Comparison of ENCODE assay signal across 37 mouse cellular contexts in genomic region chr11:83536831-83537230, GRCm38 (mm10). TPM values are rescaled to one million over a fixed set of nuclear protein-coding genes. Genes with fewer than 3 reads are reported as not detected.
A peak's percentile ranks its signal among the peaks of the same experiment; 100 is the strongest.
DNase-seq lines count a peak whose midpoint lies in the region; ATAC-seq and TF ChIP-seq lines count a peak whose summit lies in the region.
"Had no signal": no experiment of that assay in that cellular context is flagged by ENCODE, and none has a peak within 500 bp of the region (broad histone marks: within the 10 kb centered on the region; RNA-seq: fewer than 3 reads in every experiment).

No protein-coding gene starts in this region.

- TF ChIP-seq CTCF in MEL (IDR thresholded peaks at IDR 0.05 in 2 of 3, conservative IDR thresholded peaks at IDR 0.05 in 1 of 3; ENCODE audit: control insufficient read depth in 1 of 3, insufficient read depth in 1 of 3, low read depth in 2 of 3, low read length in 3 of 3, poor library complexity in 1 of 3, severe bottlenecking in 1 of 3) = no peak
- no peak for TF ChIP-seq CTCF in lung, postnatal 0 days (IDR thresholded peaks at IDR 0.05)

- peak; percentile 18 for DNase-seq in MEL (ENCODE audit: low read depth, low spot score)
- DNase-seq in lung, postnatal 0 days (ENCODE audit: low spot score) = no peak
- DNase-seq: adrenal gland, postnatal 10 days; B cell, adult 2 months; cerebellum, adult 11-12 months; cerebellum, adult 8-10 months; cerebellum, postnatal 10 days; cerebellum, postnatal 36 days; embryo, embryonic 11 days; forebrain, postnatal 0 days; gastrocnemius, adult 2 months; gastrocnemius, postnatal 14 days; heart, adult 11 months had no signal

- no peaks in the 10 kb centered on the region for H3K79me2 ChIP-seq in MEL (ENCODE audit: control insufficient read depth, insufficient read depth, low read length, poor library complexity)

- ATAC-seq in megakaryocyte, adult 5-6 weeks (ENCODE audit: poor library complexity, severe bottlenecking) = no peak
- peak; percentile 39; the same call in 1 of the 2 replicates for ATAC-seq in megakaryocyte-erythroid progenitor cell, adult 5-6 weeks (replicated peaks; ENCODE audit: low FRiP score, low TSS enrichment, poor library complexity, severe bottlenecking)
- no peak for ATAC-seq in kidney, embryonic 16.5 days (ENCODE audit: low FRiP score, low TSS enrichment)
- no peak for ATAC-seq in lung, postnatal 0 days
- ATAC-seq in kidney, embryonic 14.5 days (ENCODE audit: low FRiP score, low TSS enrichment) = no peak
- ATAC-seq: activated CD4-positive, CD25-positive, alpha-beta regulatory T cell, adult 4 months; CD4-positive, CD25-positive, alpha-beta regulatory T cell, adult 4 months; forebrain, embryonic 14.5 days; forebrain, postnatal 0 days had no signal

- H3K36me3 ChIP-seq in megakaryocyte, embryonic 14.5 days (replicated peaks; ENCODE audit: low read length) = no peaks in the 10 kb centered on the region
- H3K36me3 ChIP-seq in MEL (ENCODE audit: control insufficient read depth in 1 of 2, insufficient read depth in 2 of 2, low read length in 2 of 2) = no peaks in the 10 kb centered on the region
- H3K36me3 ChIP-seq in kidney, embryonic 16.5 days (ENCODE audit: insufficient read depth, low read length) = no peaks in the 10 kb centered on the region
- no peaks in the 10 kb centered on the region for H3K36me3 ChIP-seq in lung, postnatal 0 days (ENCODE audit: insufficient read depth, low read length)
- no peaks in the 10 kb centered on the region for H3K36me3 ChIP-seq in kidney, embryonic 14.5 days (ENCODE audit: control insufficient read depth, insufficient read depth, low read length)
- H3K36me3 ChIP-seq: embryonic facial prominence, embryonic 15.5 days; hindbrain, embryonic 12.5 days; hindbrain, embryonic 15.5 days had no signal

- peak overlapping the region; percentile 62 for H3K4me3 ChIP-seq in megakaryocyte, embryonic 14.5 days (replicated peaks)
- no peak overlapping the region for H3K4me3 ChIP-seq in MEL (ENCODE audit: control insufficient read depth in 1 of 2, insufficient read depth in 1 of 2, low read depth in 2 of 2, low read length in 2 of 2)
- no peak overlapping the region for H3K4me3 ChIP-seq in kidney, embryonic 16.5 days (ENCODE audit: low read length)
- H3K4me3 ChIP-seq in lung, postnatal 0 days (ENCODE audit: low read depth, low read length) = no peak overlapping the region
- no peak overlapping the region for H3K4me3 ChIP-seq in kidney, embryonic 14.5 days (ENCODE audit: low read length)
- H3K4me3 ChIP-seq: embryonic facial prominence, embryonic 15.5 days; gastrocnemius, adult 2 months; hindbrain, embryonic 12.5 days; hindbrain, embryonic 15.5 days had no signal

- H3K27ac ChIP-seq in MEL (ENCODE audit: control insufficient read depth, low read depth, low read length) = no peak overlapping the region
- H3K27ac ChIP-seq in kidney, embryonic 16.5 days (ENCODE audit: low read length) = no peak overlapping the region
- no peak overlapping the region for H3K27ac ChIP-seq in lung, postnatal 0 days (ENCODE audit: low read length)
- H3K27ac ChIP-seq in kidney, embryonic 14.5 days (ENCODE audit: low read depth, low read length) = no peak overlapping the region
- H3K27ac ChIP-seq: embryonic facial prominence, embryonic 15.5 days; gastrocnemius, adult 2 months; hindbrain, embryonic 12.5 days; hindbrain, embryonic 15.5 days had no signal

- H3K9ac ChIP-seq in MEL (ENCODE audit: control insufficient read depth, low read depth, low read length, poor library complexity, severe bottlenecking) = no peak overlapping the region
- no peak overlapping the region for H3K9ac ChIP-seq in kidney, embryonic 16.5 days (replicated peaks; ENCODE audit: low read length)
- H3K9ac ChIP-seq in lung, postnatal 0 days (replicated peaks; ENCODE audit: low read depth) = no peak overlapping the region
- H3K9ac ChIP-seq in kidney, embryonic 14.5 days (ENCODE audit: low read depth, low read length) = no peak overlapping the region
- H3K9ac ChIP-seq: embryonic facial prominence, embryonic 15.5 days; forebrain, postnatal 0 days; hindbrain, embryonic 12.5 days; hindbrain, embryonic 15.5 days had no signal

- no peak for TF ChIP-seq POLR2A in MEL (IDR thresholded peaks at IDR 0.05; ENCODE audit: control insufficient read depth in 1 of 2, insufficient read depth in 1 of 2, low read depth in 1 of 2, low read length in 2 of 2, poor library complexity in 1 of 2)

- H3K4me1 ChIP-seq in megakaryocyte, embryonic 14.5 days = peaks cover 85% of the 10 kb centered on the region
- H3K4me1 ChIP-seq in MEL (ENCODE audit: control insufficient read depth in 1 of 2, insufficient read depth in 2 of 2, low read length in 2 of 2) = 0 out of 4 replicates have a peak, but pooled peaks cover 0 to 3% of the 10 kb centered on the region in 2 experiments
- peaks cover 20% of the 10 kb centered on the region for H3K4me1 ChIP-seq in kidney, embryonic 16.5 days (ENCODE audit: insufficient read depth, low read length)
- peaks cover 6% of the 10 kb centered on the region; the same call in 1 of the 2 replicates for H3K4me1 ChIP-seq in lung, postnatal 0 days (ENCODE audit: insufficient read depth, low read depth, low read length)
- H3K4me1 ChIP-seq in kidney, embryonic 14.5 days (ENCODE audit: control insufficient read depth, insufficient read depth, low read length) = no peaks in the 10 kb centered on the region

- no peaks in the 10 kb centered on the region for H3K9me3 ChIP-seq in megakaryocyte, embryonic 14.5 days
- H3K9me3 ChIP-seq in MEL (replicated peaks; ENCODE audit: insufficient read depth, low read length) = no peaks in the 10 kb centered on the region
- no peaks in the 10 kb centered on the region for H3K9me3 ChIP-seq in kidney, embryonic 16.5 days (ENCODE audit: low read length)
- H3K9me3 ChIP-seq in lung, postnatal 0 days (ENCODE audit: low read length) = no peaks in the 10 kb centered on the region
- no peaks in the 10 kb centered on the region for H3K9me3 ChIP-seq in kidney, embryonic 14.5 days (ENCODE audit: control insufficient read depth, low read length)
- H3K9me3 ChIP-seq: embryonic facial prominence, embryonic 15.5 days; hindbrain, embryonic 12.5 days; hindbrain, embryonic 15.5 days had no signal

- 68% methylated on average over 3 of the region's 3 CpGs for WGBS in kidney, embryonic 16.5 days
- 62% methylated on average over 3 of the region's 3 CpGs for WGBS in lung, postnatal 0 days
- WGBS in kidney, embryonic 14.5 days = 59% methylated on average over 3 of the region's 3 CpGs

- no peaks in the 10 kb centered on the region for H3K27me3 ChIP-seq in megakaryocyte, embryonic 14.5 days (replicated peaks)
- H3K27me3 ChIP-seq in MEL (ENCODE audit: control insufficient read depth in 1 of 2, insufficient read depth in 2 of 2, low read length in 2 of 2) = no peaks in the 10 kb centered on the region; a peak in 1 of 4 replicates
- H3K27me3 ChIP-seq in kidney, embryonic 16.5 days (ENCODE audit: insufficient read depth, low read length) = no peaks in the 10 kb centered on the region
- H3K27me3 ChIP-seq in lung, postnatal 0 days (replicated peaks; ENCODE audit: insufficient read depth, low read length) = no peaks in the 10 kb centered on the region
- no peaks in the 10 kb centered on the region for H3K27me3 ChIP-seq in kidney, embryonic 14.5 days (ENCODE audit: control insufficient read depth, insufficient read depth, low read length)
- H3K27me3 ChIP-seq: embryonic facial prominence, embryonic 15.5 days; hindbrain, embryonic 12.5 days; hindbrain, embryonic 15.5 days had no signal

- TF ChIP-seq RAD21 in MEL (IDR thresholded peaks at IDR 0.05; ENCODE audit: low read depth, low read length) = no peak

- no peak overlapping the region for H3K4me2 ChIP-seq in kidney, embryonic 16.5 days (replicated peaks; ENCODE audit: low read depth, low read length)
- no peak overlapping the region for H3K4me2 ChIP-seq in lung, postnatal 0 days (replicated peaks; ENCODE audit: low read depth, low read length)
- H3K4me2 ChIP-seq in kidney, embryonic 14.5 days (replicated peaks; ENCODE audit: low read depth, low read length) = no peak overlapping the region
- H3K4me2 ChIP-seq: embryonic facial prominence, embryonic 15.5 days; heart, embryonic 11.5 days; hindbrain, embryonic 12.5 days; hindbrain, embryonic 15.5 days had no signal

- TF ChIP-seq EP300 in MEL (IDR thresholded peaks at IDR 0.05; ENCODE audit: low read depth in 1 of 2, low read length in 2 of 2) = no peak
- no peak for TF ChIP-seq EP300 in lung, postnatal 0 days (IDR thresholded peaks at IDR 0.05)

RNA-seq across cellular contexts. Expression of gene Ccl5, which starts 6.5 kb away (rescaled TPM):
- polyA plus RNA-seq in megakaryocyte, embryonic 14.5 days (2012; ENCODE audit: insufficient read depth, low replicate concordance) = 10.7 TPM in 1 of 2 replicates, not detected in the other
- 32.1 and 70.7 TPM in 2 replicates for total RNA-seq in megakaryocyte, adult 5-6 weeks (2015)
- 7.2 and 11.1 TPM in 2 replicates for total RNA-seq in megakaryocyte, adult 5-6 weeks (2017)
- total RNA-seq in MEL (2012; rRNA removed) = not detected in 2 replicates
- polyA plus RNA-seq in MEL (2012; ENCODE audit: insufficient read depth in 1 of 2, insufficient read length in 2 of 2, low read depth in 1 of 2, low replicate concordance in 2 of 2, missing spikeins in 1 of 2) = under 1 TPM in 1 of 2 experiments, not detected in 1; 0.56 TPM
- 8.9 and 46.6 TPM in 2 replicates for total RNA-seq in megakaryocyte-erythroid progenitor cell, adult 5-6 weeks (2014; fragmentation: Nextera tagmentation)
- total RNA-seq in megakaryocyte-erythroid progenitor cell, adult 5-6 weeks (2017) = 5.6 and 32.4 TPM in 2 replicates
- polyA plus RNA-seq in kidney, embryonic 16.5 days (2015; fragmentation: Nextera tagmentation; extraction: Ambion mirVana) = 0.37 and 0.52 TPM in 2 replicates
- 3.3 and 5.9 TPM in 2 replicates for polyA plus RNA-seq in lung, postnatal 0 days (2015; fragmentation: Nextera tagmentation; extraction: Ambion mirVana)
- 0.69 TPM in 1 of 2 replicates, not detected in the other for polyA plus RNA-seq in kidney, embryonic 14.5 days (2014; fragmentation: Nextera tagmentation; extraction: Ambion mirVana)
- total RNA-seq: forebrain, postnatal 0 days; gastrocnemius, adult 2 months; gastrocnemius, postnatal 14 days; gastrocnemius, postnatal 4 days; heart, postnatal 25 days had no signal
- polyA plus RNA-seq: embryonic facial prominence, embryonic 11.5 days; forebrain, embryonic 11.5 days; heart, embryonic 11.5 days; hindbrain, embryonic 12.5 days; hindbrain, embryonic 15.5 days had no signal

RNA-seq across cellular contexts. Expression of gene Heatr9, which starts 14.9 kb away (rescaled TPM):
- not detected in 2 replicates for polyA plus RNA-seq in megakaryocyte, embryonic 14.5 days (2012; ENCODE audit: insufficient read depth, low replicate concordance)
- not detected in 2 replicates for total RNA-seq in megakaryocyte, adult 5-6 weeks (2015)
- total RNA-seq in megakaryocyte, adult 5-6 weeks (2017) = not detected in 2 replicates
- total RNA-seq in MEL (2012; rRNA removed) = not detected in 2 replicates
- polyA plus RNA-seq in MEL (2012; ENCODE audit: insufficient read depth in 1 of 2, insufficient read length in 2 of 2, low read depth in 1 of 2, low replicate concordance in 2 of 2, missing spikeins in 1 of 2) = not detected
- not detected in 2 replicates for total RNA-seq in megakaryocyte-erythroid progenitor cell, adult 5-6 weeks (2014; fragmentation: Nextera tagmentation)
- total RNA-seq in megakaryocyte-erythroid progenitor cell, adult 5-6 weeks (2017) = not detected in 2 replicates
- polyA plus RNA-seq in kidney, embryonic 16.5 days (2015; fragmentation: Nextera tagmentation; extraction: Ambion mirVana) = 0.07 TPM in 1 of 2 replicates, not detected in the other
- polyA plus RNA-seq in lung, postnatal 0 days (2015; fragmentation: Nextera tagmentation; extraction: Ambion mirVana) = not detected in 2 replicates
- not detected in 2 replicates for polyA plus RNA-seq in kidney, embryonic 14.5 days (2014; fragmentation: Nextera tagmentation; extraction: Ambion mirVana)
- total RNA-seq: adrenal gland, postnatal 10 days; adrenal gland, postnatal 4 days; forebrain, postnatal 0 days; gastrocnemius, adult 2 months; gastrocnemius, postnatal 14 days; gastrocnemius, postnatal 4 days; heart, adult 8-10 months; heart, postnatal 25 days; hematopoietic stem cell, adult 5-6 weeks had no signal
- polyA plus RNA-seq: brain, embryonic 14.5 days; cortical plate, adult 2 months; embryonic facial prominence, embryonic 11.5 days; embryonic facial prominence, embryonic 15.5 days; forebrain, embryonic 11.5 days; forebrain, embryonic 14.5 days; forebrain, postnatal 0 days; frontal cortex, adult 2 months; heart, embryonic 11.5 days; heart, embryonic 14.5 days; heart, postnatal 0 days; hindbrain, embryonic 12.5 days; hindbrain, embryonic 15.5 days had no signal

RNA-seq across cellular contexts. Expression of gene Ccl9, which starts 41.6 kb away (rescaled TPM):
- 2.4 TPM in 1 of 2 replicates, not detected in the other for polyA plus RNA-seq in megakaryocyte, embryonic 14.5 days (2012; ENCODE audit: insufficient read depth, low replicate concordance)
- 447 and 459 TPM in 2 replicates for total RNA-seq in megakaryocyte, adult 5-6 weeks (2015)
- total RNA-seq in megakaryocyte, adult 5-6 weeks (2017) = 282 and 303 TPM in 2 replicates
- total RNA-seq in MEL (2012; rRNA removed) = 0.33 and 0.62 TPM in 2 replicates
- 1 to 10 TPM in 1 of 2 experiments, not detected in 1; 1.7 TPM for polyA plus RNA-seq in MEL (2012; ENCODE audit: insufficient read depth in 1 of 2, insufficient read length in 2 of 2, low read depth in 1 of 2, low replicate concordance in 2 of 2, missing spikeins in 1 of 2)
- total RNA-seq in megakaryocyte-erythroid progenitor cell, adult 5-6 weeks (2014; fragmentation: Nextera tagmentation) = not detected in 2 replicates
- 0.70 and 10.4 TPM in 2 replicates for total RNA-seq in megakaryocyte-erythroid progenitor cell, adult 5-6 weeks (2017)
- polyA plus RNA-seq in kidney, embryonic 16.5 days (2015; fragmentation: Nextera tagmentation; extraction: Ambion mirVana) = 2.2 and 3.5 TPM in 2 replicates
- 29.8 and 36.6 TPM in 2 replicates for polyA plus RNA-seq in lung, postnatal 0 days (2015; fragmentation: Nextera tagmentation; extraction: Ambion mirVana)
- 3.1 and 3.6 TPM in 2 replicates for polyA plus RNA-seq in kidney, embryonic 14.5 days (2014; fragmentation: Nextera tagmentation; extraction: Ambion mirVana)
- polyA plus RNA-seq: CD4-positive, CD25-positive, alpha-beta regulatory T cell, adult 4 months had no signal

RNA-seq across cellular contexts. Expression of gene Ccl6, which starts 56.1 kb away (rescaled TPM):
- polyA plus RNA-seq in megakaryocyte, embryonic 14.5 days (2012; ENCODE audit: insufficient read depth, low replicate concordance) = 26.0 TPM in 1 of 2 replicates, not detected in the other
- total RNA-seq in megakaryocyte, adult 5-6 weeks (2015) = 916 and 950 TPM in 2 replicates
- total RNA-seq in megakaryocyte, adult 5-6 weeks (2017) = 592 and 639 TPM in 2 replicates
- total RNA-seq in MEL (2012; rRNA removed) = not detected in 2 replicates
- not detected for polyA plus RNA-seq in MEL (2012; ENCODE audit: insufficient read depth in 1 of 2, insufficient read length in 2 of 2, low read depth in 1 of 2, low replicate concordance in 2 of 2, missing spikeins in 1 of 2)
- total RNA-seq in megakaryocyte-erythroid progenitor cell, adult 5-6 weeks (2014; fragmentation: Nextera tagmentation) = not detected in 2 replicates
- 0.84 and 4.1 TPM in 2 replicates for total RNA-seq in megakaryocyte-erythroid progenitor cell, adult 5-6 weeks (2017)
- 5.3 and 5.4 TPM in 2 replicates for polyA plus RNA-seq in kidney, embryonic 16.5 days (2015; fragmentation: Nextera tagmentation; extraction: Ambion mirVana)
- polyA plus RNA-seq in lung, postnatal 0 days (2015; fragmentation: Nextera tagmentation; extraction: Ambion mirVana) = 413 and 421 TPM in 2 replicates
- polyA plus RNA-seq in kidney, embryonic 14.5 days (2014; fragmentation: Nextera tagmentation; extraction: Ambion mirVana) = 4.4 and 4.6 TPM in 2 replicates
- polyA plus RNA-seq: CD4-positive, CD25-positive, alpha-beta regulatory T cell, adult 4 months had no signal
